Mouse (Mus musculus) erythroblast, embryonic 14.5 days (primary cell): ENCODE data around the gene Chpf2.

Experiments used
- GATA1 ChIP-seq: IDR thresholded peaks from 2 replicates; pipeline ENCODE4 v1.6.1; 2012; ENCODE audit warnings: low read length, inconsistent platforms, mixed read lengths
- TAL1 ChIP-seq: IDR thresholded peaks from 3 replicates; pipeline ENCODE4 v1.6.1; 2012; ENCODE audit warnings: low read length, inconsistent platforms, mixed read lengths

DNA sequence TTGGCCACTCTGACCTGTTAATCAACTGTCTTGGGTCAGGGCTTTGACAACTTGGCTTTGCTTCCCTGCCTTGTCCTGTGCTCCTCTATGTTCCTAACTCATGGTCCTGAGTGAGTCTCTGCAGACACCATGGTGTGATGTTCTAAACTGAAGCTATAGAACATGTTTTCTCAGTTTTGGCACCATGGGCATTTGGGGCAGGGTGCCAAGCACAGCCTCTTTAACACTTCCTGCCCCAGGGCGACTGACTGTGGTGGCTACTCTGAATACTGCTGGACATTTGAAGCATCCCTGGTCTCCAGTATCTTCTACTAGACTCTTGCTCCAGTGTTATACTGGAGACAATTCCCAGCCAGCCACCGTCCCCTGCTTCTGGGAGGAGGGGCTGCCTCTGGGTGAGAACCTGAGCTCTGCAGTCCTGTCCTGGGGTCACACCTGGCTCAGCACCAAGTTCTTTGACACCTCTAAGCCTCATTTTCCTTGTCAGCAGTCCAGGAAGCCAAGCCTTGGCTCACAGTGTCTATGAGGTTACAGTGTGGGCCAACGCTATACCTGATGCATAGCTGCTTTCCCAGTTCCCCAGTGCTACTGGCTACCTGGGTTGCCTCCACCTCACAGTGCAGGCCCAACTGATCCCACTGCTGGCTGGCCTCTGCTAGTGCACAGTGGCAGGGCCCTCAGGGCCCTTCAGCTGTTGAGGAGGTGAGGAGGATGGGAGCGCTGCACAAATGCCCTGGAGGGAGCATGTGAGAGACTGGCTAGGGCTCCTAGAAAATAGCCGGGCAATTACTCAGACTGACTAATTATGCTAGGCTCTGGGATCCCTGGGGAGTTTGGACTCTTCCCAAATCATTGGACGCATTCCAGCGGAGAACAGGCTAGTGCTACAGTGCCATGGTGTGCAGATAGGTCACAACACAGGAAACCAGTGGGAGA lies 25.1 kb downstream of the Chpf2 start:
- TF ChIP-seq GATA1 (no peak), TAL1 (no peak)
